Mouse (Mus musculus) brain, adult 2 months (tissue): ENCODE results near the gene Opcml.

Experiments
- DNase-seq: peaks from one replicate; pipeline ENCODE4 v3.0.0; 2011; ENCODE audit warnings: low read depth, low spot score

Gene Opcml

GRCm38 (mm10) chr9:28153748-28154147 lies 363.2 kb downstream of the Opcml start:
- DNase-seq = no peak

- peak; percentile 13 for DNase-seq
Observed at GRCm38 (mm10) chr9:28157092-28157491, 366.5 kb downstream of the Opcml start.

- DNase-seq = peak; percentile 64
Observed at GRCm38 (mm10) chr9:28160953-28161352, 370.4 kb downstream of the Opcml start.

GRCm38 (mm10) chr9:28163946-28164345 lies 373.4 kb downstream of the Opcml start:
- peak; percentile 29 for DNase-seq

GRCm38 (mm10) chr9:28171890-28172289 lies 381.3 kb downstream of the Opcml start:
- DNase-seq = peak; percentile 69

- DNase-seq = peak; percentile 71
Observed at GRCm38 (mm10) chr9:28177052-28177451, 386.5 kb downstream of the Opcml start.

- DNase-seq = no peak
Observed at GRCm38 (mm10) chr9:28178123-28178887, 387.7 kb downstream of the Opcml start.

GRCm38 (mm10) chr9:28181916-28182315 lies 391.3 kb downstream of the Opcml start:
- peak; percentile 52 for DNase-seq

GRCm38 (mm10) chr9:28190226-28190625 lies 399.7 kb downstream of the Opcml start:
- DNase-seq = no peak

- no peak for DNase-seq
Observed at GRCm38 (mm10) chr9:28190751-28191150, 400.2 kb downstream of the Opcml start.

GRCm38 (mm10) chr9:28196550-28196949 lies 406.0 kb downstream of the Opcml start:
- peak; percentile 35 for DNase-seq

- DNase-seq = peak; percentile 33
Observed at GRCm38 (mm10) chr9:28197061-28197460, 406.5 kb downstream of the Opcml start.

- DNase-seq = peak; percentile 85
Observed at GRCm38 (mm10) chr9:28197631-28198030, 407.1 kb downstream of the Opcml start.

GRCm38 (mm10) chr9:28198106-28198694 lies 407.6 kb downstream of the Opcml start:
- no peak for DNase-seq

GRCm38 (mm10) chr9:28207441-28207840 lies 416.9 kb downstream of the Opcml start:
- DNase-seq = no peak

GRCm38 (mm10) chr9:28208696-28209095 lies 418.1 kb downstream of the Opcml start:
- DNase-seq = peak; percentile 97

GRCm38 (mm10) chr9:28211877-28212276 lies 421.3 kb downstream of the Opcml start:
- no peak for DNase-seq

- no peak for DNase-seq
Observed at GRCm38 (mm10) chr9:28213893-28214292, 423.3 kb downstream of the Opcml start.

- peak; percentile 83 for DNase-seq
Observed at GRCm38 (mm10) chr9:28218026-28218646, 427.6 kb downstream of the Opcml start.

- peak; percentile 33 for DNase-seq
Observed at GRCm38 (mm10) chr9:28222726-28223125, 432.2 kb downstream of the Opcml start.

- peak; percentile 79 for DNase-seq
Observed at GRCm38 (mm10) chr9:28225824-28226569, 435.4 kb downstream of the Opcml start.

- peak; percentile 66 for DNase-seq
Observed at GRCm38 (mm10) chr9:28226570-28226951, 436.0 kb downstream of the Opcml start.
